Mouse (Mus musculus) embryonic fibroblast, embryonic 13.5 days (primary cell): Measurements from ENCODE around the gene Dohh. TPM values are rescaled to one million over a fixed set of nuclear protein-coding genes. Genes with fewer than 3 reads are reported as not detected.

Experiments
- H3K27ac ChIP-seq: 2 replicates; pipeline ENCODE4 v1.5.1; 2012; ENCODE audit warnings: low read length, control low read depth, inconsistent platforms; ENCODE audit not compliant: insufficient read depth
- H3K4me1 ChIP-seq: 2 replicates; pipeline ENCODE4 v1.6.1; 2011; ENCODE audit warnings: low read length; ENCODE audit not compliant: control insufficient read depth, insufficient read depth
- H3K4me3 ChIP-seq: 2 replicates; pipeline ENCODE4 v1.5.1; 2011; ENCODE audit warnings: mild to moderate bottlenecking, control low read depth, low read length; ENCODE audit not compliant: insufficient read depth
- CTCF ChIP-seq: IDR thresholded peaks from 2 replicates; pipeline ENCODE4 v1.5.1; 2011; ENCODE audit warnings: mild to moderate bottlenecking, control low read depth, low read length, moderate library complexity, borderline replicate concordance; ENCODE audit not compliant: insufficient read depth
- POLR2A ChIP-seq: IDR thresholded peaks from 2 replicates; pipeline ENCODE4 v1.6.1; 2011; ENCODE audit warnings: low read depth, mild to moderate bottlenecking, control low read depth, low read length, moderate library complexity
- polyA plus RNA-seq: library from polyadenylated mRNA; stranded (reverse); fragments of >200 nt; gene quantifications from 2 replicates; pipeline ENCODE4 v1.2.4, GENCODE M21; 2011; ENCODE audit warnings: low read depth; ENCODE audit not compliant: missing spikeins, insufficient read length

The Dohh gene
- polyA plus RNA-seq, 1 experiment = 37.7 TPM

DNA sequence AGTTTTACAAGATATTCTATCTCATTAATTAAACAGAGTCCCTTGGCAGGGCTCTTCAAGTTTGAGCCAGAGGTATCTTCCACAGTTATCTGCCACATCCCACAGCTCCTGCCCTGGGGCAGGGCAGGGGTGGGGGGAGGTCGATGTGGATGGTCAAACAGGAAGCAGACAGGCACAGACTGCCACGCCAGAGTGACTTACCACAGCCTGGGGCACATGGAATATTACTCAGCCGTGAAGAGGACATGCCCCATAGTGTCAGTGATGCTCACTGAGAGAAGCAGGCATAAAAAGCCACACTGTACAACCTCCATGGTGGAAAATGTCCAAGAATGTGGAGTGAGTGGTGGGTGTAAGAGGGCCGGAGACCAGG lies 39.1 kb upstream of the Dohh start:
- H3K4me3 ChIP-seq = no peak overlapping the region
- TF ChIP-seq POLR2A (no peak), CTCF (no peak)
- no peak overlapping the region for H3K27ac ChIP-seq
- peaks cover 7% of the 10 kb centered on the region; the same call in 1 of the 2 replicates for H3K4me1 ChIP-seq

DNA sequence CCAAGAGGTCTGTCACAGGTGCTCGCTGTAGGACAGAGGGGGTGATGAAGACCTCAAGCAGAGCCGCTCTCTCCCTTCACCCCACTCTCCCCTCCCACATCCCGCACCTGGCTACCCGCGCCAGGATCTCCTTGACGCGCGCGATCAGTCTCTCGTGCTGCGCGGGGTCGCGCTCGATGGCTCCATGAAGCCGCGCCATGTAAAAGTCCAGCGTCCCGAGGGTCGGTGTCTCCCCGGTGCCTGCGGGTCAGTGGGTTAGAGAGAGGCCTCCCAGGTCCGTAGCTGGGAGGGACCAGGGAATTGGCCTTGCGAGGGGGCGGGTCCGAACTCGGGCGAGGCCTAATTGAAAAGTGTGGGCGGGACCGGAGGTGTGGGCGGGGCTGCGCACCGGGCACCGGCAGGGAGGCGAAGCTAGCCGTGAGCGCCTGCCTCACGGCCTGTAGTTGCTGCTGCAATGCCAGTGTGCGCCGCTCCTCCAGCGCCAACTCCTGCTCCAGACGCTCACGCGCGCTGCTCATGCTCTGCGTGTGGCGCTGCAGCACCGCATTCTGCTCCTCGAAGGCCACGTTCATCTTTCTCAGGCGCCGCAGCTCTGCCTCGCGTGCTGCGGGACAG lies 37.7 kb upstream of the Dohh start:
- Histone ChIP-seq H3K4me1 (peaks cover 4% of the 10 kb centered on the region; the same call in 1 of the 2 replicates), H3K27ac (no peak overlapping the region), H3K4me3 (no peak overlapping the region)
- 0 out of 2 replicates have a peak, but pooled peaks have one; percentile 8 for TF ChIP-seq POLR2A
- TF ChIP-seq CTCF = peak; percentile 45; the same call in 1 of the 2 replicates

DNA sequence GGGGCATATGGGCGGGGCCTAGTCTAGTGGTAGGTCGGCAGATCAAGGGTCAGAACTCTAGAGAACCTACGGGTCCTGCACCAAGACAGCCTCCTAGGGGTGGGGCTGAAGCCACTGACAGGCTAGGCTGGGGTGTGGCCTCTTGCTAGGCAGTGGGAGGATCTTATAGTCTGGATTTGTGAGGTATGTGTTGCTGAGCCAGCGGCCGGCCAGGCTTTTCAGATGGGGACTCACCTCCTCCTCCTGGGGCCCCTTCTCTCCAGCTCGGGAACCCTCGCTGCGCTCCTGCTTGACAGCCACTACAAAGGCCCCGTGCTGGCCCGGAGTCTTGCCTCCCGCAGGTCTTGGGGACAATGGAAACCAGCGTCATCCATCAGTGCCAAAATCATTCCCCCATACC lies 35.1 kb upstream of the Dohh start:
- Histone ChIP-seq H3K4me1 (peaks cover 4% of the 10 kb centered on the region; the same call in 1 of the 2 replicates), H3K27ac (peak overlapping the region; percentile 75), H3K4me3 (peak overlapping the region; percentile 77)
- TF ChIP-seq POLR2A = peak; percentile 64
- no peak for TF ChIP-seq CTCF

DNA sequence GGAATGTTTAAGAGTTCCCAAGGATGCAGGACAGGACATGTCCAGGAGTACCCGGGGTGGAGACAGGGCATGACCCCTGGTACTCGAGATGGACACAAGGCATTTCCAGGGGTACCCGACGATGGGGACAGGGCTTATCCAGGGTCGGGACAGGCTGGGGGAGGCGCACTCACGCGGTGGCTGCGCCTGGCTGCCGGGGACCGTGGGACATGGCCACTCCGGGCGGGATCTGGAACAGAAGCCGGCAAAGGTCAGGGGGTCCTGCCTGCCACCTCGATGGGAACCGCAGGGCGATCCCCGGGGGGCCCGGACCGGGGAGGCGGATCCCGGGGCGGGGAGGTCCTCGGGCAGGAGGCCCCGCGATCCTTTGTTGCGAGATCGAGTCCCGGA lies 34.3 kb upstream of the Dohh start:
- H3K4me1 ChIP-seq = peaks cover 4% of the 10 kb centered on the region; the same call in 1 of the 2 replicates
- peak overlapping the region; percentile 75 for H3K27ac ChIP-seq
- H3K4me3 ChIP-seq = peak overlapping the region; percentile 77
- TF ChIP-seq POLR2A (peak; percentile 44), CTCF (no peak)

- Histone ChIP-seq H3K27ac (peak within 1 kb of the TSS; percentile 75), H3K4me3 (peak within 1 kb of the TSS; percentile 77), H3K4me1 (peaks cover 4% of the 10 kb centered on the region; the same call in 1 of the 2 replicates)
- TF ChIP-seq CTCF (peak; percentile 67; the same call in 1 of the 2 replicates), POLR2A (no peak)
Measured at GRCm38 (mm10) chr10:81350351-81351063, 33.7 kb upstream of the Dohh start, which contains the start of gene Hmg20b. Gene Hmg20b (minus strand): TSS chr10:81350480.

DNA sequence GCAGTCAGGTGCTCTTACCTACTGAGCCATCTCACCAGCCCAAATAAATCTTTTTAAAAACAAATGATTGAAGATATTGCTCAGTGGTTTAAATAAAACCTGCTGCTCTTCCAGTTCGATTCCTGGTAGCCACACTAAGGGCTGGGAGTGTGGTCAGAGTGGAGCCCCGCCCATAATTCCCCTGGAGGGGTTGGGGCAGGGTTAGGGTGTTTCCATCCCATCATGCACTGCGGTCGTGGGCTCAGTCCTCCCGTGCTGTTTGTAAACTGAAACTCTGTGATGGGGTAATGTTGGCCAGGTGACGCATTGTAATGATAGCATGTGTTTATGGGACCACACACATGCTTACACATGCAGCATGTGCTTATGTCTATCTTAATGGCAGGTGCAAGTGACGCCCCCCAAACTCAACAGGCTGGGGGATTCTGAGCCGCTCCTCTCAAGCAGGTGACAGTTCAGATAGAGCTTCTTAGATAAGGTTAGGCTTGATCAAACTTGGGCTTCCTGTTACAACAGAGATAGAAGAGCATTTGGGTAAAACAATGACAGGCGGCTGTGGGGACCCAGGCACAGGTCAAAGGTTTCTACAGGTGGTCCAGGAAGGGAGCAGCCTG lies 32.4 kb upstream of the Dohh start:
- no peak for TF ChIP-seq CTCF
- no peak for TF ChIP-seq POLR2A
- Histone ChIP-seq H3K4me3 (no peak overlapping the region), H3K4me1 (peaks cover 4% of the 10 kb centered on the region; the same call in 1 of the 2 replicates), H3K27ac (no peak overlapping the region)

GRCm38 (mm10) chr10:81354738-81355477 lies 29.3 kb upstream of the Dohh start:
- no peak overlapping the region for H3K4me3 ChIP-seq
- 0 out of 2 replicates have a peak, but pooled peaks cover 2% of the 10 kb centered on the region for H3K4me1 ChIP-seq
- TF ChIP-seq CTCF (no peak), POLR2A (no peak)
- no peak overlapping the region for H3K27ac ChIP-seq

DNA sequence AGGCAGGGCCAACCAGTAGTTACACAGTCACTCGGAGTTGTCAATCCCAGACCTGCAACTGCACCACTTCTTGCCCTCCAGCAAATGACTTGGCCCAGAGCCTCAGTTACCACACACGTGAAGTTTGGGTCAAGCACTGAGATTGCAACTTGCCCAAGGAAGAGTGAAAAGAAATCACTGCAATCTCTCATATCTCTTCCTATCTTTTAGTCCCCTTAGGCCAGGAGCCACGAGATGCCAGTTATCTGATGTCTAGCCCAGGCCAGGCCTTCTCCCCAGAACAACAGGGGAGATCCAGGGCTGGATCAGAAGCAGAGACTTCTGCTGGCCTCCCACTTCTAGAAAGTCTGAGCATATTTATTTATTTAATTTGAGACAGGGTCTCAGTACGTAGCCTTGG lies 28.7 kb upstream of the Dohh start:
- Histone ChIP-seq H3K27ac (no peak overlapping the region), H3K4me3 (no peak overlapping the region), H3K4me1 (0 out of 2 replicates have a peak, but pooled peaks cover 2% of the 10 kb centered on the region)
- TF ChIP-seq CTCF (no peak), POLR2A (no peak)

GRCm38 (mm10) chr10:81356352-81356990 lies 27.8 kb upstream of the Dohh start:
- Histone ChIP-seq H3K4me3 (no peak overlapping the region), H3K4me1 (0 out of 2 replicates have a peak, but pooled peaks cover 2% of the 10 kb centered on the region)

More at GRCm38 (mm10) chr10:81356352-81356990, 27.8 kb upstream of the Dohh start:
- H3K27ac ChIP-seq = no peak overlapping the region
- no peak for TF ChIP-seq POLR2A
- TF ChIP-seq CTCF = no peak
